Mouse (Mus musculus): ENCODE results near the gene Robo1. TPM values are rescaled to one million over a fixed set of nuclear protein-coding genes. Genes with fewer than 3 reads are reported as not detected.

The Robo1 gene
- polyA plus RNA-seq, 1 experiment from 2014 or later = 91.8 TPM

- Histone ChIP-seq H3K4me3 (replicated peaks; ENCODE audit: low read depth, low read length) (no peak overlapping the region), H3K27ac (replicated peaks; ENCODE audit: low read depth, low read length) (peak overlapping the region; percentile 21), H3K4me2 (ENCODE audit: low read length) (peak overlapping the region; percentile 39), H3K27me3 (ENCODE audit: control insufficient read depth, insufficient read depth, low read length) (no peaks in the 10 kb centered on the region), H3K36me3 (ENCODE audit: control insufficient read depth, insufficient read depth, low read length) (no peaks in the 10 kb centered on the region), H3K4me1 (ENCODE audit: control insufficient read depth, insufficient read depth, low read length) (peaks cover 44% of the 10 kb centered on the region), H3K9me3 (ENCODE audit: control insufficient read depth, low read length) (no peaks in the 10 kb centered on the region), H3K9ac (replicated peaks; ENCODE audit: low read length) (no peak overlapping the region)
- DNase-seq (peak; percentile 79), ATAC-seq (ENCODE audit: low FRiP score, low TSS enrichment) (peak; percentile 65; the same call in 1 of the 2 replicates)
- 15% methylated on average over 15 of the region's 15 CpGs for WGBS
Measured at GRCm38 (mm10) chr16:72924423-72925224, 616.5 kb downstream of the Robo1 start.

- ATAC-seq (ENCODE audit: low FRiP score, low TSS enrichment) (peak; percentile 69), DNase-seq (peak; percentile 67)
- H3K9me3 ChIP-seq (ENCODE audit: control insufficient read depth, low read length) = no peaks in the 10 kb centered on the region
- 26% methylated on average over 6 of the region's 6 CpGs for WGBS
- no peak overlapping the region for H3K27ac ChIP-seq (replicated peaks; ENCODE audit: low read depth, low read length)
- H3K36me3 ChIP-seq (ENCODE audit: control insufficient read depth, insufficient read depth, low read length) = no peaks in the 10 kb centered on the region
- no peak overlapping the region for H3K4me3 ChIP-seq (replicated peaks; ENCODE audit: low read depth, low read length)
- no peaks in the 10 kb centered on the region for H3K27me3 ChIP-seq (ENCODE audit: control insufficient read depth, insufficient read depth, low read length)
- H3K4me2 ChIP-seq (ENCODE audit: low read length) = no peak overlapping the region
- peaks cover 32% of the 10 kb centered on the region for H3K4me1 ChIP-seq (ENCODE audit: control insufficient read depth, insufficient read depth, low read length)
- no peak overlapping the region for H3K9ac ChIP-seq (replicated peaks; ENCODE audit: low read length)
Measured at GRCm38 (mm10) chr16:72928525-72929122, 620.5 kb downstream of the Robo1 start.

- no peak for ATAC-seq (ENCODE audit: low FRiP score, low TSS enrichment)
- DNase-seq = no peak
- Histone ChIP-seq H3K9ac (replicated peaks; ENCODE audit: low read length) (no peak overlapping the region), H3K36me3 (ENCODE audit: control insufficient read depth, insufficient read depth, low read length) (no peaks in the 10 kb centered on the region), H3K4me3 (replicated peaks; ENCODE audit: low read depth, low read length) (no peak overlapping the region), H3K4me2 (ENCODE audit: low read length) (no peak overlapping the region), H3K9me3 (ENCODE audit: control insufficient read depth, low read length) (no peaks in the 10 kb centered on the region), H3K4me1 (ENCODE audit: control insufficient read depth, insufficient read depth, low read length) (peaks cover 16% of the 10 kb centered on the region), H3K27ac (replicated peaks; ENCODE audit: low read depth, low read length) (no peak overlapping the region), H3K27me3 (ENCODE audit: control insufficient read depth, insufficient read depth, low read length) (no peaks in the 10 kb centered on the region)
- WGBS = 83% methylated on average over 4 of the region's 4 CpGs
Measured at GRCm38 (mm10) chr16:72930871-72931270, 622.8 kb downstream of the Robo1 start.

- no peak for DNase-seq
Measured at GRCm38 (mm10) chr16:72934908-72935307, 626.8 kb downstream of the Robo1 start.

GRCm38 (mm10) chr16:72937183-72937582 is 629.1 kb downstream of the Robo1 start:
- WGBS = 34% methylated on average over 3 of the region's 3 CpGs
- Histone ChIP-seq H3K9ac (replicated peaks; ENCODE audit: low read length) (no peak overlapping the region), H3K4me3 (replicated peaks; ENCODE audit: low read depth, low read length) (no peak overlapping the region), H3K4me2 (ENCODE audit: low read length) (no peak overlapping the region), H3K9me3 (ENCODE audit: control insufficient read depth, low read length) (no peaks in the 10 kb centered on the region), H3K27me3 (ENCODE audit: control insufficient read depth, insufficient read depth, low read length) (no peaks in the 10 kb centered on the region), H3K36me3 (ENCODE audit: control insufficient read depth, insufficient read depth, low read length) (no peaks in the 10 kb centered on the region), H3K4me1 (ENCODE audit: control insufficient read depth, insufficient read depth, low read length) (peaks cover 10% of the 10 kb centered on the region; the same call in 1 of the 2 replicates), H3K27ac (replicated peaks; ENCODE audit: low read depth, low read length) (no peak overlapping the region)
- DNase-seq (peak; percentile 35), ATAC-seq (ENCODE audit: low FRiP score, low TSS enrichment) (no peak)

More at GRCm38 (mm10) chr16:72934908-72935307, 626.8 kb downstream of the Robo1 start:
- Histone ChIP-seq H3K4me2 (ENCODE audit: low read length) (no peak overlapping the region), H3K9ac (replicated peaks; ENCODE audit: low read length) (no peak overlapping the region), H3K27me3 (ENCODE audit: control insufficient read depth, insufficient read depth, low read length) (no peaks in the 10 kb centered on the region), H3K4me3 (replicated peaks; ENCODE audit: low read depth, low read length) (no peak overlapping the region), H3K27ac (replicated peaks; ENCODE audit: low read depth, low read length) (no peak overlapping the region), H3K4me1 (ENCODE audit: control insufficient read depth, insufficient read depth, low read length) (peaks cover 8% of the 10 kb centered on the region; the same call in 1 of the 2 replicates), H3K9me3 (ENCODE audit: control insufficient read depth, low read length) (no peaks in the 10 kb centered on the region), H3K36me3 (ENCODE audit: control insufficient read depth, insufficient read depth, low read length) (no peaks in the 10 kb centered on the region)
- ATAC-seq (ENCODE audit: low FRiP score, low TSS enrichment) = no peak

GRCm38 (mm10) chr16:72939862-72940261 is 631.8 kb downstream of the Robo1 start:
- 55% methylated on average over 3 of the region's 3 CpGs for WGBS
- Histone ChIP-seq H3K36me3 (ENCODE audit: control insufficient read depth, insufficient read depth, low read length) (no peaks in the 10 kb centered on the region), H3K4me2 (ENCODE audit: low read length) (no peak overlapping the region), H3K27me3 (ENCODE audit: control insufficient read depth, insufficient read depth, low read length) (no peaks in the 10 kb centered on the region), H3K4me1 (ENCODE audit: control insufficient read depth, insufficient read depth, low read length) (peaks cover 10% of the 10 kb centered on the region; the same call in 1 of the 2 replicates), H3K9ac (replicated peaks; ENCODE audit: low read length) (no peak overlapping the region), H3K9me3 (ENCODE audit: control insufficient read depth, low read length) (no peaks in the 10 kb centered on the region), H3K4me3 (replicated peaks; ENCODE audit: low read depth, low read length) (no peak overlapping the region), H3K27ac (replicated peaks; ENCODE audit: low read depth, low read length) (no peak overlapping the region)
- DNase-seq (no peak), ATAC-seq (ENCODE audit: low FRiP score, low TSS enrichment) (no peak)

- Histone ChIP-seq H3K4me2 (ENCODE audit: low read length) (no peak overlapping the region), H3K36me3 (ENCODE audit: control insufficient read depth, insufficient read depth, low read length) (no peaks in the 10 kb centered on the region), H3K4me1 (ENCODE audit: control insufficient read depth, insufficient read depth, low read length) (peaks cover 10% of the 10 kb centered on the region; the same call in 1 of the 2 replicates), H3K27me3 (ENCODE audit: control insufficient read depth, insufficient read depth, low read length) (no peaks in the 10 kb centered on the region), H3K4me3 (replicated peaks; ENCODE audit: low read depth, low read length) (no peak overlapping the region), H3K9me3 (ENCODE audit: control insufficient read depth, low read length) (no peaks in the 10 kb centered on the region), H3K27ac (replicated peaks; ENCODE audit: low read depth, low read length) (no peak overlapping the region), H3K9ac (replicated peaks; ENCODE audit: low read length) (no peak overlapping the region)
- WGBS = 86% methylated on average over 8 of the region's 8 CpGs
- ATAC-seq (ENCODE audit: low FRiP score, low TSS enrichment) (no peak), DNase-seq (no peak)
Measured at GRCm38 (mm10) chr16:72940786-72941185, 632.7 kb downstream of the Robo1 start.

GRCm38 (mm10) chr16:72944403-72944802 is 636.3 kb downstream of the Robo1 start:
- ATAC-seq (ENCODE audit: low FRiP score, low TSS enrichment) (no peak), DNase-seq (no peak)
- H3K27me3 ChIP-seq (ENCODE audit: control insufficient read depth, insufficient read depth, low read length) = no peaks in the 10 kb centered on the region
- 95% methylated on average over 4 of the region's 4 CpGs for WGBS
- no peak overlapping the region for H3K4me3 ChIP-seq (replicated peaks; ENCODE audit: low read depth, low read length)
- 0 out of 2 replicates have a peak, but pooled peaks cover 3% of the 10 kb centered on the region for H3K4me1 ChIP-seq (ENCODE audit: control insufficient read depth, insufficient read depth, low read length)
- H3K4me2 ChIP-seq (ENCODE audit: low read length) = no peak overlapping the region
- no peaks in the 10 kb centered on the region for H3K9me3 ChIP-seq (ENCODE audit: control insufficient read depth, low read length)
- H3K27ac ChIP-seq (replicated peaks; ENCODE audit: low read depth, low read length) = no peak overlapping the region
- no peak overlapping the region for H3K9ac ChIP-seq (replicated peaks; ENCODE audit: low read length)
- no peaks in the 10 kb centered on the region for H3K36me3 ChIP-seq (ENCODE audit: control insufficient read depth, insufficient read depth, low read length)

Data from midbrain, embryonic 14.5 days (tissue).